8 mouse cellular contexts compared by ENCODE assay signal in genomic region chr17:73709131-73710041, GRCm38 (mm10). TPM values are rescaled to one million over a fixed set of nuclear protein-coding genes. Genes with fewer than 3 reads are reported as not detected.
A peak's percentile ranks its signal among the peaks of the same experiment; 100 is the strongest.
DNase-seq lines count a peak whose midpoint lies in the region; ATAC-seq and TF ChIP-seq lines count a peak whose summit lies in the region.

No protein-coding gene starts in this region.

- WGBS in intestine, embryonic 16.5 days = 3% methylated on average over 42 of the region's 43 CpGs
- 2% methylated on average over 43 of the region's 43 CpGs for WGBS in limb, embryonic 10.5 days

- H3K9ac ChIP-seq in intestine, embryonic 16.5 days (ENCODE audit: low read depth, low read length) = peak overlapping the region; percentile 56; the same call in 1 of the 2 replicates

- no peaks in the 10 kb centered on the region for H3K4me1 ChIP-seq in embryonic fibroblast, embryonic 13.5 days (ENCODE audit: control insufficient read depth, insufficient read depth, low read length)
- H3K4me1 ChIP-seq in intestine, embryonic 16.5 days (ENCODE audit: control insufficient read depth, insufficient read depth, low read length) = no peaks in the 10 kb centered on the region
- peaks cover 17% of the 10 kb centered on the region for H3K4me1 ChIP-seq in limb, embryonic 10.5 days

- H3K4me3 ChIP-seq in embryonic fibroblast, embryonic 13.5 days (ENCODE audit: insufficient read depth, low read length) = peak overlapping the region; percentile 41
- H3K4me3 ChIP-seq in intestine, embryonic 16.5 days (ENCODE audit: low read length) = peak overlapping the region; percentile 49
- peak overlapping the region; percentile 64 for H3K4me3 ChIP-seq in limb, embryonic 10.5 days

- H3K36me3 ChIP-seq in intestine, embryonic 16.5 days (ENCODE audit: control insufficient read depth, insufficient read depth, low read length) = no peaks in the 10 kb centered on the region
- no peaks in the 10 kb centered on the region for H3K36me3 ChIP-seq in limb, embryonic 10.5 days

- DNase-seq in frontal cortex, postnatal 10 days (ENCODE audit: low spot score in 2 of 2) = peak; percentile 28 to 44
- DNase-seq in Muller cell, postnatal 12 days (ENCODE audit: inconsistent ontology term) = peak; percentile 33
- DNase-seq in limb, embryonic 10.5 days (ENCODE audit: low spot score) = peak; percentile 51
- DNase-seq in retina, embryonic 14.5 days (ENCODE audit: low spot score) = peak; percentile 56
- DNase-seq in ovary, postnatal 10 days (ENCODE audit: low spot score) = no peak

- peak overlapping the region; percentile 83 for H3K4me2 ChIP-seq in intestine, embryonic 16.5 days (ENCODE audit: low read depth, low read length)

- H3K9me3 ChIP-seq in intestine, embryonic 16.5 days (ENCODE audit: control insufficient read depth, low read length) = no peaks in the 10 kb centered on the region
- H3K9me3 ChIP-seq in limb, embryonic 10.5 days (replicated peaks) = peaks cover 2% of the 10 kb centered on the region; the same call in 1 of the 2 replicates

- TF ChIP-seq POLR2A in embryonic fibroblast, embryonic 13.5 days (IDR thresholded peaks at IDR 0.05; ENCODE audit: low read depth, low read length) = no peak

- peaks cover 37% of the 10 kb centered on the region for H3K27me3 ChIP-seq in intestine, embryonic 16.5 days (replicated peaks; ENCODE audit: control insufficient read depth, insufficient read depth, low read length)
- H3K27me3 ChIP-seq in limb, embryonic 10.5 days (ENCODE audit: low read depth, poor library complexity, severe bottlenecking) = peaks cover 66% of the 10 kb centered on the region

- no peak for ATAC-seq in frontal cortex, adult (ENCODE audit: low TSS enrichment)
- ATAC-seq in intestine, embryonic 16.5 days = 0 out of 2 replicates have a peak, but pooled peaks have one; percentile 5

- no peak for TF ChIP-seq CTCF in embryonic fibroblast, embryonic 13.5 days (IDR thresholded peaks at IDR 0.05; ENCODE audit: borderline replicate concordance, insufficient read depth, low read length)

- H3K27ac ChIP-seq in embryonic fibroblast, embryonic 13.5 days (ENCODE audit: insufficient read depth, low read length) = no peak overlapping the region
- no peak overlapping the region for H3K27ac ChIP-seq in intestine, embryonic 16.5 days (ENCODE audit: low read length)
- H3K27ac ChIP-seq in limb, embryonic 10.5 days = peak overlapping the region; percentile 76

RNA-seq across cellular contexts. Expression of gene Galnt14, which starts 0.9 kb away (rescaled TPM):
- polyA plus RNA-seq in embryonic fibroblast, embryonic 13.5 days (2011; ENCODE audit: insufficient read length, low read depth, missing spikeins) = 1.4 and 2.0 TPM in 2 replicates
- polyA plus RNA-seq in intestine, embryonic 16.5 days (2015; fragmentation: Nextera tagmentation; extraction: Ambion mirVana) = 0.24 and 0.46 TPM in 2 replicates
- polyA plus RNA-seq in limb, embryonic 10.5 days (2016; fragmentation: Nextera tagmentation; extraction: Ambion mirVana) = 0.63 and 0.94 TPM in 2 replicates
